Mouse (Mus musculus) hindlimb bud, embryonic 11.5 days (tissue): ENCODE results near the gene Defa26.
"Not testable (repeated sequence)": the region's sequence is repeated elsewhere in the genome, so short reads cannot be mapped to it uniquely, and the experiment has no call there.

ENCODE experiments used
- DNase-seq: peaks from one replicate; pipeline ENCODE4 v3.0.0-alpha.2; 2012; ENCODE audit warnings: low read depth, low spot score; ENCODE audit errors: extremely low spot score

Defa26 gene

DNA sequence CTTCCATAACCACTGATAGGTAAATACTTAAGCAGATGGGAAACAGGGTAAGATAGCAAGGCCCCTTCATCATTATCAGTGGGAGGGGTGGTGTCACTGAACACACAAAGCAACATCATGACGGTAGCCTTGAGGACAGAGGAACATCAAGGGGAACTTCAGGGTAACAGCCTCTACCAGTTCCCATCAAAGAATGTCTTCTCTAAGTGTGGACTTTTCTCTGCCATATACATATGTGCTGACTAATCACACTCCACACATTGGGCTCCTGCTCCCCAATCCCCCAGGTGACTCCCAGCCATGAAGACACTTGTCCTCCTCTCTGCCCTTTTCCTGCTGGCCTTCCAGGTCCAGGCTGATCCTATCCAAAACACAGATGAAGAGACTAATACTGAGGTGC, at the start of gene Defa26:
TSS of gene Defa26 (plus strand) at position 301 of the 400 bp plus-strand sequence.
- DNase-seq: not testable (repeated sequence)

DNA sequence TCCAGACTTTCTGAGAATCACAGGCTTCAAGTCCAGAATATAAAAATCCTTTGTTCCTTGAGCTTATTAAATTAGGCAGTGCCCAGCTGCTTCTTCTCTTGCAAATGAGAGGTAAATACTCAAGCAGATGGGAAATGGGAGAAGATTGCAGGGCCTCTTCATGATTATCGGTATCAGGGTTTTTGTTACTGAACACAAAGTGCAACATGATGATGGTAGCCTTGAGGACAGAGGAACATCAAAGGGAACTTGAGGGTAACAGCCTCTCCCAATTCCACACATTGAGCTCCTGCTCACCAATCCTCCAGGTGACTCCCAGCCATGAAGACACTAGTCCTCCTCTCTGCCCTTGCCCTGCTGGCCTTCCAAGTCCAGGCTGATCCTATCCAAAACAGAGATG, 35.3 kb upstream of the Defa26 start, which contains the start of gene Defa28:
TSS of gene Defa28 (plus strand) at position 301 of the 400 bp plus-strand sequence.
- DNase-seq: not testable (repeated sequence)

DNA sequence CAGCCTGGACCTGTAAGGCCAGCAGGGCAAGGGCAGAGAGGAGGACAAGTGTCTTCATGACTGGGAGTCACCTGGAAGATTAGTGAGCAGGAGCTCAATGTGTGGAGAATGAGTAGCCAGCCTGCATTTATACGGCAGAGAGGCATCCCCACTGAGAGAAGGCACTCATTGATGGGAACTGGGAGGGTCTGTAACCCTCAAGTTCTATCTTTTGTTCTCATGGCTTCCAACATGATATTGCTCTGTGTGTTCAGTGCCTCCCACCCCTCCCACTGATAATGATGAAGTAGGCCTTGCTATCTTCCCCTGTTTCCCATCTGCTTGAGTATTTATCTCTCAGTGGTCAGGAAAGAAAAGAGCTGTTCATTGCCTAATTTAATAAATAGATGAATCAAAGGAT, 23.6 kb upstream of the Defa26 start, which contains the start of gene Gm7861:
TSS of gene Gm7861 (minus strand) at position 101 of the 400 bp plus-strand sequence.
- DNase-seq: not testable (repeated sequence)

DNA sequence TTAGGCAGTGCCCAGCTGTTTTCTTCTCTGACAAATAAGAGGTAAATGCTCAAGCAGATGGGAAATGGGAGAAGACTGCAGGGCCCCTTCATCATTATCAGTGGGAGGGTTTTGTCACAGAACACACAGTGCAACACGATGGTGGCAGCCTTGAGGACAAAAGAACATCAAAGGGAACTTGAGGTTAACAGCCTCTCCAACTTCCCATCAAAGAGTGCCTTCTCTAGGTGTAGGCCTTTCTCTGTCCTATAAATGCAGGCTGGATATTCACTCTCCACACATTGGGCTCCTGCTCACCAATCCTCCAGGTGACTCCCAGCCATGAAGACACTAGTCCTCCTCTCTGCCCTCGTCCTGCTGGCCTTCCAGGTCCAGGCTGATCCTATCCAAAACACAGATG, 37.5 kb downstream of the Defa26 start, which contains the start of gene Defa17:
TSS of gene Defa17 (plus strand) at position 301 of the 400 bp plus-strand sequence.
- DNase-seq: not testable (repeated sequence)

DNA sequence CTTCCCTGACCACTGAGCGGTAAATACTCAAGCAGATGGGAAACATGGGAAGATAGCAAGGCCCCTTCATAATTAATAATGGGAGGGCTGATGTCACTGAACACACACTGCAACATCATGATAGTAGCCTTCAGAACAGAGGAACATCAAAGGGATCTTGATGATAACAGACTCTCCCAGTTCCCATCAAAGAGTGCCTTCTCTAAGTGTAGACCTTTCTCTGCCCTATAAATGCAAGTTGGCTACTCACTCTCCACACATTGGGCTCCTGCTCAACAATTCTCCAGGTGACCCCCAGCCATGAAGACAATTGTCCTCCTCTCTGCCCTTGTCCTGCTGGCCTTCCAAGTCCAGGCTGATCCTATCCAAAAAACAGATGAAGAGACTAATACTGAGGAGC, 47.5 kb downstream of the Defa26 start, which contains the start of gene Defa34:
TSS of gene Defa34 (plus strand) at position 301 of the 400 bp plus-strand sequence.
- DNase-seq: not testable (repeated sequence)
